Mouse (Mus musculus) adrenal gland, postnatal 4 days (tissue): Measurements from ENCODE around the gene Zfp369. TPM values are rescaled to one million over a fixed set of nuclear protein-coding genes. Genes with fewer than 3 reads are reported as not detected.

Source experiments
- total RNA-seq, 2 experiments: library from RNA; stranded (reverse); gene quantifications; 2 replicates each; pipeline ENCODE4 v1.2.3; 2021

The Zfp369 gene
- total RNA-seq, 2 experiments from 2014 or later: 41.4 to 45.7 TPM

Other genes starting within 250 kb of the Zfp369 start
- gene Spata31d1c, start 245.8 kb upstream of the Zfp369 start, total RNA-seq: not detected
- gene Prss47, start 226.1 kb upstream of the Zfp369 start, total RNA-seq: not detected
- 10 to 100 TPM; 47.4 to 49.1 TPM for gene Mfsd14b, start 165.8 kb upstream of the Zfp369 start, total RNA-seq
- gene Olfr465-ps1, start 140.7 kb upstream of the Zfp369 start, total RNA-seq: not detected
- gene Olfr466, start 128.6 kb upstream of the Zfp369 start, total RNA-seq: not detected
- gene Nlrp4f, start 72.8 kb upstream of the Zfp369 start, total RNA-seq: under 1 TPM in 1 of 2 experiments, not detected in 1; 0.39 TPM
- not detected for gene Gm10775, start 19.3 kb upstream of the Zfp369 start, total RNA-seq
- gene Gm10139, start 233.9 kb downstream of the Zfp369 start, total RNA-seq: not detected